Comparison of ENCODE assay signal across 28 mouse cellular contexts in genomic region chr9:96712045-96712444, GRCm38 (mm10). TPM values are rescaled to one million over a fixed set of nuclear protein-coding genes. Genes with fewer than 3 reads are reported as not detected.
DNase-seq lines count a peak whose midpoint lies in the region; ATAC-seq lines count a peak whose summit lies in the region.
"Had no signal": no experiment of that assay in that cellular context is flagged by ENCODE, and none has a peak within 500 bp of the region (broad histone marks: within the 10 kb centered on the region; RNA-seq: fewer than 3 reads in every experiment).

No protein-coding gene starts in this region.

- peak; percentile 37 for DNase-seq in adrenal gland, postnatal 14 days
- DNase-seq in adrenal gland, adult 18-20 months (ENCODE audit: low spot score in 2 of 2): no peak
- no peak for DNase-seq in heart, postnatal 14 days
- peak; percentile 57 for DNase-seq in brain, adult 2 months (ENCODE audit: low read depth, low spot score)
- DNase-seq in thymus, postnatal 25 days: no peak
- no peak for DNase-seq in embryonic facial prominence, embryonic 10.5 days (ENCODE audit: low spot score)
- DNase-seq: adrenal gland, adult 8-10 months; cerebellum, adult 18-20 months; cerebellum, postnatal 10 days; gastrocnemius, postnatal 10 days; kidney, adult 9 months; kidney, postnatal 14 days; left cerebral cortex, postnatal 4 days; liver, postnatal 0 days; lung, postnatal 36 days; right cerebral cortex, adult 18-20 months; thymus, adult 2 months; thymus, postnatal 4 days had no signal

- WGBS in heart, embryonic 11.5 days (ENCODE audit: insufficient replicate concordance): 68% methylated on average over 12 of the region's 12 CpGs
- WGBS in heart, embryonic 16.5 days: 52% methylated on average over 12 of the region's 12 CpGs
- 92% methylated on average over 12 of the region's 12 CpGs for WGBS in embryonic facial prominence, embryonic 10.5 days

- intact Hi-C loops in heart, postnatal 14 days (cut with DNase I): no loop called here

- H3K4me3 ChIP-seq in heart, embryonic 11.5 days (ENCODE audit: low read depth, low read length): no peak overlapping the region
- H3K4me3 ChIP-seq in heart, embryonic 16.5 days (ENCODE audit: low read length): no peak overlapping the region; the same call in 1 of the 2 replicates
- H3K4me3 ChIP-seq in embryonic facial prominence, embryonic 10.5 days: no peak overlapping the region
- H3K4me3 ChIP-seq: hindbrain, embryonic 12.5 days; left cerebral cortex, adult 2 months; liver, embryonic 12.5 days; neural tube, embryonic 12.5 days had no signal

- peak overlapping the region; percentile 82 for H3K27ac ChIP-seq in heart, embryonic 11.5 days (ENCODE audit: low read depth, low read length)
- H3K27ac ChIP-seq in heart, embryonic 16.5 days (ENCODE audit: low read length): peak overlapping the region; percentile 96
- H3K27ac ChIP-seq in embryonic facial prominence, embryonic 10.5 days (replicated peaks): no peak overlapping the region
- H3K27ac ChIP-seq: hindbrain, embryonic 12.5 days; liver, embryonic 12.5 days; neural tube, embryonic 12.5 days had no signal

- ATAC-seq in heart, embryonic 11.5 days (replicated peaks; ENCODE audit: insufficient number of reproducible peaks, low FRiP score, low TSS enrichment): peak; percentile 70
- peak; percentile 74 for ATAC-seq in heart, embryonic 16.5 days (replicated peaks; ENCODE audit: extremely low read depth, insufficient read depth, low FRiP score)
- ATAC-seq: forebrain, embryonic 16.5 days; intestine, postnatal 0 days; liver, embryonic 12.5 days; midbrain, embryonic 16.5 days had no signal

- H3K27me3 ChIP-seq in heart, embryonic 11.5 days (ENCODE audit: control insufficient read depth, insufficient read depth, low read length): no peaks in the 10 kb centered on the region
- H3K27me3 ChIP-seq in heart, embryonic 16.5 days (ENCODE audit: control insufficient read depth, insufficient read depth, low read length): no peaks in the 10 kb centered on the region
- no peaks in the 10 kb centered on the region for H3K27me3 ChIP-seq in embryonic facial prominence, embryonic 10.5 days (replicated peaks; ENCODE audit: low read depth, poor library complexity, severe bottlenecking)
- H3K27me3 ChIP-seq: hindbrain, embryonic 12.5 days; liver, embryonic 12.5 days; neural tube, embryonic 12.5 days had no signal

- no peaks in the 10 kb centered on the region for H3K9me3 ChIP-seq in heart, embryonic 11.5 days (replicated peaks; ENCODE audit: control insufficient read depth, low read length)
- no peaks in the 10 kb centered on the region for H3K9me3 ChIP-seq in heart, embryonic 16.5 days (replicated peaks; ENCODE audit: control insufficient read depth, low read length)
- no peaks in the 10 kb centered on the region for H3K9me3 ChIP-seq in embryonic facial prominence, embryonic 10.5 days
- H3K9me3 ChIP-seq: hindbrain, embryonic 12.5 days; liver, embryonic 12.5 days; neural tube, embryonic 12.5 days had no signal

- no peaks in the 10 kb centered on the region for H3K36me3 ChIP-seq in heart, embryonic 11.5 days (ENCODE audit: control insufficient read depth, insufficient read depth, low read length)
- no peaks in the 10 kb centered on the region; the same call in 1 of the 2 replicates for H3K36me3 ChIP-seq in heart, embryonic 16.5 days (ENCODE audit: control insufficient read depth, insufficient read depth)
- no peaks in the 10 kb centered on the region for H3K36me3 ChIP-seq in embryonic facial prominence, embryonic 10.5 days (replicated peaks)
- H3K36me3 ChIP-seq: hindbrain, embryonic 12.5 days; neural tube, embryonic 12.5 days had no signal

- peaks cover 25% of the 10 kb centered on the region for H3K4me1 ChIP-seq in heart, embryonic 11.5 days (ENCODE audit: control insufficient read depth, insufficient read depth, low read length)
- peaks cover 44% of the 10 kb centered on the region for H3K4me1 ChIP-seq in heart, embryonic 16.5 days (ENCODE audit: control insufficient read depth, insufficient read depth, low read length)
- H3K4me1 ChIP-seq in embryonic facial prominence, embryonic 10.5 days: peaks cover 7% of the 10 kb centered on the region

- H3K9ac ChIP-seq in heart, embryonic 11.5 days (ENCODE audit: low read depth, low read length): peak overlapping the region; percentile 24
- peak overlapping the region; percentile 62 for H3K9ac ChIP-seq in heart, embryonic 16.5 days (ENCODE audit: low read length)
- H3K9ac ChIP-seq: hindbrain, embryonic 12.5 days; liver, embryonic 12.5 days; neural tube, embryonic 12.5 days had no signal

- H3K4me2 ChIP-seq in heart, embryonic 11.5 days: peak overlapping the region; percentile 9; the same call in 1 of the 2 replicates
- H3K4me2 ChIP-seq in heart, embryonic 16.5 days (ENCODE audit: low read depth, low read length): peak overlapping the region; percentile 42
- H3K4me2 ChIP-seq: hindbrain, embryonic 12.5 days; midbrain, embryonic 11.5 days; neural tube, embryonic 12.5 days had no signal

RNA-seq across cellular contexts. Expression of gene Zbtb38, which starts 40.6 kb away (rescaled TPM):
- total RNA-seq in adrenal gland, postnatal 14 days (2021): 41.5 and 52.1 TPM in 2 replicates
- total RNA-seq in adrenal gland, adult 18-20 months (2021): 10 to 100 TPM; 60.0 to 97.3 TPM
- 22.7 and 24.7 TPM in 2 replicates for polyA plus RNA-seq in heart, embryonic 11.5 days (2014; fragmentation: Nextera tagmentation; extraction: Ambion mirVana)
- 10 to 100 TPM; 28.5 to 35.0 TPM for total RNA-seq in heart, postnatal 14 days (2021)
- 28.3 and 29.6 TPM in 2 replicates for polyA plus RNA-seq in heart, embryonic 16.5 days (2015; fragmentation: Nextera tagmentation; extraction: Ambion mirVana)
- polyA plus RNA-seq in embryonic facial prominence, embryonic 10.5 days (2016; fragmentation: Nextera tagmentation; extraction: Ambion mirVana): 8.4 and 8.6 TPM in 2 replicates

Comparison
In these comparisons a context has a peak if more than half of its experiments do, and no peak if none do; other contexts are left out.
1. DNase-seq: peak in adrenal gland, postnatal 14 days (single experiment) and brain, adult 2 months (single experiment); none in adrenal gland, adult 18-20 months (0 of 2), heart, postnatal 14 days (0 of 2), thymus, postnatal 25 days (single experiment) and embryonic facial prominence, embryonic 10.5 days (single experiment).